Mouse (Mus musculus) lung, postnatal 36 days (tissue): ENCODE data around the gene Tm9sf4.

Experiments
- DNase-seq: peaks from one replicate; pipeline ENCODE4 v3.0.0; 2022; ENCODE audit warnings: mixed read lengths

Tm9sf4 gene

DNA sequence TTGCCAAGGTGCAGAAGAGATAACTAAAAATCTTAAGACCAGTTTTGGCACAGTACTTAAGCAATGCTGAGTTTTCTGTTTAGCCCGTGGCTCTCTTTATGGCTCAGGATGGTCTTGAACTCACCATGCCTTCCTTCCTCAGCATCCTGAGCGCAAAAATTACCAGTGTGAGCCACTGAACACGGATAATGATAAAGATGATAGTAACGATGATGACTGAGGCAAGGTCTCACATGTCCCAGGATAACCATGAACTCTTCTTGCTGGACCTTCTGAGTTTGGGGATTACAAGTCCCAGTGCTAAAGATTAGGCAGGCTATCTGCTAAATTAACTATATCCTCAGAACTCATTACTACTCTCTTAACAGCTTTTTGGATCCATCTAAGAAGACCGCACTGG is 970 bp upstream of the Tm9sf4 start:
- no peak for DNase-seq

DNA sequence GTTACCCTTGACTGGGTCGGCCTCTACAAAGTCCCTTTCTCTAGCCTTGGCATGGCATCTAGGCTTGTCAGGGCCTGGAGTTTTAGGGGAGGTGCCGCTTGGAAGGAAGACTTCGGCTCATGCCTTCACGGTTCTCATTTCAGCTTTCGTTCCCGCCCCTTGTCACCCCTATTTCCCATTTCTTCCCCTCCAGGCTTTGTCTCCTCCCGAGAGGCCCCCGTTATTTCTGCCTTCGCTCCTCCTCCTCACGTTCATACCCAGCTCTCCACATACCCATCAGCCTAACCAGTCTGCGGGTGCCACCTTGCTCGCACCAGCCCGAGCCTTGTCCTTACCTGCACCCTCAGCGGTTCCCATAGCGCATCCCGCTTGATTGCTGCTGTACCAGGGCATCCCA is 579 bp downstream of the Tm9sf4 start:
- no peak for DNase-seq

DNA sequence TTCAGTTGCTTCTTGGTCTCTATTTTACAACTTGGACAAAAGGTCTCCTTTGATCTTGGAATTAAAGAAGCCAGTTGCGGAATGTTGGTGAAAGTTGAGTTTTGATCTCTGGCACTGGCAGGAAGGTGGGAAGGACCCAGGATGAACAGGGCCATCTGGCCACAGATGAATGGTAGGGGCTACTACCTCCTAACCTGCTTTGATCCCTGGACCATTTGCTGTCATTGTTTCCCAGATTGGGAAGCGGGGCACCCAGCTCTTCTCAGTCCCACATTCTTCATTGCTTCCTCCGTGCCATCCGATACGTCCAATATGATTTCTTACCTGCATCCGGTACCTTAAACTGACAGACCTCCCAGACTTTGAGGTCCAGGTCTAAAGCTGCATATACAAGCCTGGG is 6.0 kb downstream of the Tm9sf4 start:
- DNase-seq: no peak

DNA sequence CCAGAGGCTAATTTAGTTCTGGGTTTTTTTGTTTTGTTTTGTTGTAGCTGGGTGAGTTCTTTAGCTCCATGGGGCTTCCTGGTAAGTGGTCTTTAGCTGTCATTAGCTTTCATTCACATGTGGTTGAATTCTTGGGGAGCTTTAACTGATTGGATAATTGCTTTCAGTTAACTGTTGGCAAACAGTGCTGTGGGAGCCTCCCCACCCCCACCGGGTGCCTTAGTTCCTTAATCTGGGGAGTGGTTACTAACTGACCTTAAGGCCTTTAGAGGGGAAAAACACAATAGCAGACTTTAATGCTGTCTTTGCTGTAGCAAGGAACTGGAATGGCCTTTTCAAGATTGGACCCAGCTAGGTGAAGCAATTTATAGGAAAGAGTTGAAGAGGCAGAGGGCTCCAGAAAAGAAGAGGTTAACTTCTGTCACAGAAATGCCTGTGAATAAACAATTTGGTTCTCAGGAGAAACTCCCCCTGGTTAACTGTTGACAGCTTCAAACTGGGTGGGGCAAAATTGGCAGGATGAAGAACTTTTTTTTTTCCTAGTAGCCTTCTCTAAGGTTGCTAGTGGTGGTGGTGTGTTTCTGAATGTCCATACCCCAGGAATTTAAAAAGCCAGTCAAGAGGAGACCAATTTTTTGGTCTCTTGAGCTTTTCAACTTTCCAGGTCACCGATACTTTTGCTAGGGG is 7.2 kb downstream of the Tm9sf4 start:
- DNase-seq: peak; percentile 73

DNA sequence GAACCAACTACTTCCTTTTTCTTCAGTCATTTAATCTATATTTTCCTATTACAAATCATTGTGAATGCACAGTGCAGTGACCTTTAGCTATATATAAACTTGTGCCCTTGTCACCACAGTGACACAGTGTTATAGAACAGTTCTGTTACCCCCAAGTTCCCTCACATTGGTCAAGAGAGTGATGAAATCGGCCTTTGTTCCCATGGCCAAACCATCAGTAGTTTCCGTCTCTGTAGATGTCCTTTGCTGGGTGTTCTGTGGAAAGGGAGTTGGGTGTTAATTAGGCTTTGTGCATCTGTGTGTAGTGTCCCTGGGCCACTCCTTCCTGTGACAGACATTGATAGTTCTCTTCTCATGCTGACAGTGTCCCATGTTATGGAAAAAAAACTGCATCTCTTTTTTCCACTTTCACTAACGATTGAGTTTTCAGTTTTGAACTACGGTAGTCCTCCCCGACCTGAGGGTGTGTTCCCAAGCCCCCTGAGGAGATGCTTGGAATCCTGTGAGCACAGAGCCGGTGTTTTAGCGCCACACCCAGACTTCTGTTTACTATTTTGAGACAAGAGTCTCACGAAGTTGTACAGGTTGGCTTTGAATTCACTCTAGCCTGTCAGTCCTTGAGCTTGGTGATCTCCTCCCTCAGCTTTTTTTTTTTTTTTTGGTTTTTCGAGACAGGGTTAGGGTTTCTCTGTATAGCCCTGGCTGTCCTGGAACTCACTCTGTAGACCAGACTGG is 9.6 kb downstream of the Tm9sf4 start:
- peak; percentile 64 for DNase-seq

DNA sequence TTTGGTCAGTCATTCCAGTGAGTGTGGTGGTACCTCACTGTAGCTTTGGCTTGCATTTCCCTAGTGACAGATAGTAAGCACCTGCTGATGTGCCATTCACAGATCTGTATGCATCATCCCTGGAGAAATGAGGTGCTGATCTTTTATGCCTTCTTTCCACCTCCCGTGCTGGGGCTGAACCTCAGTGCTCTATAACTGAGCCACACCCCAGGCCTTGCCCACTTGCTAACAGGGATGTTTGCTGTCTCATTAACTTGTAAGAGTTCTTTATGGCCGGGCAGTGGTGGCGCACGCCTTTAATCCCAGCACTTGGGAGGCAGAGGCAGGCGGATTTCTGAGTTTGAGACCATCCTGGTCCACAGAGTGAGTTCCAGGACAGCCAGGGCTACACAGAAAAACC is 10.9 kb downstream of the Tm9sf4 start:
- no peak for DNase-seq

DNA sequence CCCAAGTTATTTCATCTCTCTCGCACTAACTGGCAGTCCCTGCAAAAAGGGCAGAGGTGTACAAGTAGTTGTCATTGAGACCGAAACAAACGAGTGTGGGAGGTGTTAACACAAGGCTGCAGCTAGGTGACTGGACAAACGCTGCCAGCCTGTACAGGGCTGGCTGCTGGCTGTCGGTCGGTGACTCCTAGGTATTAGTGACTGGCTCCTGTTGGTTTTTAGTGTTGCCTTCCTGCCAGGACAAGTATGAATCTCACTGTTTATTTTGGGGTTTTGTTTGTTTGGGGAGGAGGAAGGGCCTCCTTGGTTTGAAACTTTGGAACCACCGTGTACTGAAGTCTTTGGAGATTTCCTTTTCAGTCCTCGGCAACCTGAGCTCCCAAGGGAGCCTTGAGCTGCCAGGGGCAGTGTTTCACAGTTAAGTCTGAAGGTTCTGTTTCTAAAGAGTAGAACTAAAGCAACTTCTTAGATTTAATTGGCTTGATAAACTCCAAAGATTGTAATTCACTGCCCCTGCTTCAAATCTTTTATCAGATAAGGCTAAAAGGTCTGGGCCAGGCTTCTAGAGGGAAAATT is 15.0 kb downstream of the Tm9sf4 start:
- peak; percentile 16 for DNase-seq

DNA sequence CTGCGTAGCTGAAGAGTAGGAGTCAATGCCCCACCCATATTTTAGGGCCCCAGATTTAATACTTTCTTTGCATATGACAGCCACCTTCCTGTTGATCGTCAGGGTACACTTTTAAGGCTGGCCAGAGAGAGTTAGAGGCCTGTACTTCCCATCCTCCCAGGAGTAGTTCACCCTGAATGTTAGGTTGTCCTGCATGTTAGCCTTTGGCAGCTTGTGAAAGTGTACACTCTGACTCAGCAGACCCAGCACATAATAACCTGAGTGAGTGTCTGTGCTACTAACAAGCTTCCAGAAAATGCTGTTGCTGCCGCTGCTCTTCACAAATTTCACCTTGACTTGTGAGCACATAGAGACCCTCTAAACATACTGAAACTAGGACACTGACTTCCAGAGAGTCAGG is 16.1 kb downstream of the Tm9sf4 start:
- DNase-seq: peak; percentile 22

DNA sequence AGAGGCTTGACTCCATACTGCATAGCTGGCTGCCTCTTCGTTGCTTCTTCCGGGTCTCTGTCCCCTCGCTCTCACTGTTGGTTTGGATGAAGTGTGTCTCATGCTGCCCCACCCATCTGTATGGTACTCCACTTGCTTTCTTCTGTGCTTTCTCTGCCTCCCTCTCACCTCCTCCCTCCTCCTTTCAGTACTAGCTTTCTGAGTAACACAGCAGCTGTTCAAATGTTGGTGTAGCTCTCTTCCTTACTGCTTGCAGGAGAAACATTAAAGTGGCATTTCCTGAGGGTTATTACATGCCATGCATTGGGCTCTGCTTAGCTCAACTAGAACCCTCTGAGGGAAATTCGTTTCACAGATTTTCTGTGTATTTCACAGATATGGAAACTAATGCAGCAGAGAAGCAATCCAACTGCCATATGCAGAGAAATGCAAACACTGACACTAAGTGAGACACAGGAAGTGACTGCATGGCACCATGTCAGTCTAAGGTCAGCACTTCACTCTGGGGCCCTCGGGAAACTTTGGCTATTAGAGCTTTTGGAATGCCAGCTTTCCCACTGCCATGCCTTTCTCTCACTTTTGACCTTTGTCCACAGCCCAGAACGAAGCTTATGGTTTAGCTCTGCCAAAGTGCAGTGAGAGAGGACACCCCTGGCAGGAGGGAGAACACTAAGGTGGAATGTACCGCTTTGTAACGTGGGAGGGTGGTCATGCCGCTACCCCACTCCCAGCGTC is 18.2 kb downstream of the Tm9sf4 start:
- DNase-seq: no peak

DNA sequence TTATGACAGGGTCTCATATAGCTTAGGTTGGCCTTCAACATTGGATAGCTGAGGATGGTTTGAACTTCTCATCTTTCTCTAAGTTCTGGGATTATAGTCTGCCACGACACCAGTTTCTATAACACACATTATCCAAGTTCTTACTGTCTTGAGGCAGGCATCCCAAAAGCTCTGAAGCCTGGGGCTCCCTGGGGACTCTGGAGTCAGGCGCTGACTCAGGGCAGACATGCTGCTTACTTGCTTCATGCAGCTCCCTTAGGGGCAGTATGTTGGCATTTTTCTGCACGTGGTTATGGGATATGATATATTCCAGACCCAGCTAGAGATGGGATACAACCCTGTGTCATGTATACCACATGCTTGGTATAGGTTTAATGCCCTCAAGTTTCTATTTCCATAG is 18.9 kb downstream of the Tm9sf4 start:
- DNase-seq: no peak

DNA sequence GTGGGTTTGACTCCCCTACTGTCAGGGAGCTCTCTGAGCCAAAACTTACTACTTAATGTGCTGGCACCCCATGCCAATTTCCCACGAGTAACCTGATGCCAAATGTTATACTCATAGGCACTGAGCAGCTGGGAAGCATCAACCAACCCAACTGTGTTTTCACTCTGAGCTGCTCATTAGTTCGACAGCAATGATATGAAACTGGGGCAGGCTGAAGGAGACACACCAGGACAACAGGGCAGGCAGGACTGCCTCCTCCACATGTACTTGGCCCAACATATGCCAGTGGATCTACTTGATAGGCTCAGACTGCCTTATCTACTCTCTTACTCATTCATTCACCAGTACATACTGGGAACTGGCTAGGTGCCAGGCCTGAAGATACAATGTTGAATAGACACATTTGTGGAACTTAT is 25.1 kb downstream of the Tm9sf4 start:
- DNase-seq: peak; percentile 33

DNA sequence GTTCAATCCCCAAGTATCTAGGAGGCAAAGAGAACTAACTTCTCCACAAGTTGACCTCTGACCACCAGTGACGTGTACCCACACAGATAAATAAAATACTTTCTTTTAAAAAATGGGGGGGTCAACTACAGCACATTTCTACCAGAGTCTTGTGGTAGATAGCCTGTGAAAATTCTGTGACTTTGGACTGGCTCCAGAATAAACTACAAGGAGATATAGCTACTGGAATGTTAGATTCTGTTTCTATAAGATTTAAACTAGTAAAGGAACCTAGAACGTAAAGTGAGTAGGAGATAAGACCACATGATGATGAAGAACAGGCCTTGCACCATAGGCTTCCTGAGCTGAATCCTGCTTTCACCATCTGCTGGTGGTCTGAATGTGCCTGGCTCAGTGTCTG is 26.7 kb downstream of the Tm9sf4 start:
- DNase-seq: no peak

DNA sequence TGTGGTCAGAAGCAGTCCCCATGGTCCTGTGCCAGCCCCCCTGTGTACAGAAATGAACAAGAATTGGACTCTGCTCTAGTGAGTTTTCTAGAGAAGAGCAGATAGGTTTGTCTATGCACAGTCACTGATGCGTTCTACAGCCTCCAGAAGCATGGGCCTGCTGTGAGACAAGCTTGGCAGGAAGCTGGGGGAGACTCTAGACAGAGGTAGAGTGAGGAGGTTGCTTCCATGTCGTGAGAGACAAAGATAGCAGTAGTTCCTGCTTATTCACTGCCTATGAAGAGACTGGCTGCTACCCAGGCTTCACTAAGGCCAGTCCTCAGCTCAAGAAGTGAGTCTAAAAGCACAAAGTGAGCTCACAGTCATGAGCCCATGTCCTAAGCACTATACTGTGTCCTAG is 30.1 kb downstream of the Tm9sf4 start:
- DNase-seq: no peak

DNA sequence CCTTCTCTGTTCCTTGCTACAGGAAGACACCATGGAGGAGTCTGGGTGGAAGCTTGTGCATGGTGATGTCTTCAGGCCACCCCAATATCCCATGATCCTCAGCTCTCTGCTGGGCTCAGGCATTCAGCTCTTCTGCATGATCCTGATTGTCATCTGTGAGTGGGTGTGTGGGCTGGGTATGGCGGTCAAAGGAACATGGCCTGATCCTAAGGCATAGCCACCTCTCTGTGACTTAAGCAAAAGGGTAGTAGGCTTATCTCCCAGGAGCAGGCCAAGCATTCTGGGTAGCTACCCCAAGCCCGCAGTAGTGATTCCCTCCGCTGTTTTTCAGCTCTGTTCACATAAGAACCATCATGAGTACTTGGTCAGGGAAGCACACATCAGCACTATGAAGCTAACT is 33.2 kb downstream of the Tm9sf4 start:
- DNase-seq: no peak

DNA sequence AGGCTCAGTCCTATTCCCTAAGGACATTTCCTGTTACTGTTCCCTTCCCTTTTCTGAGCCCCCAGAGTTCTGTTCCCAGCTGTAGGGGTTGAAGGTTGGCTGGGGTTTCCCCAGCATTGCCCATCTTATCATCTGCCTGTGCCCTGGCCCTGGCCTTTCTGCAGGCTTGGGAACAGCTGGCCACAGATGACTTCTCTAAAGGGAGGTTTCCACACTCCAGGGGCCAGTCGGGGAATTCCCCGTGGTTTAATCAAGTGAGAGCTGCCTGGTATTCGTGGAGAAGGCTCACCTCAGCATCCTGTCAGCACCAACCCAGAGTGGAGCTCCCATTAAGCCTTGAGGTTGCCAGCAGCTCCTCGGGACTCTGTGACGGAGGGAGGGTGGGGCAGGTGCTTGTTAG is 37.4 kb downstream of the Tm9sf4 start:
- DNase-seq: peak; percentile 20

DNA sequence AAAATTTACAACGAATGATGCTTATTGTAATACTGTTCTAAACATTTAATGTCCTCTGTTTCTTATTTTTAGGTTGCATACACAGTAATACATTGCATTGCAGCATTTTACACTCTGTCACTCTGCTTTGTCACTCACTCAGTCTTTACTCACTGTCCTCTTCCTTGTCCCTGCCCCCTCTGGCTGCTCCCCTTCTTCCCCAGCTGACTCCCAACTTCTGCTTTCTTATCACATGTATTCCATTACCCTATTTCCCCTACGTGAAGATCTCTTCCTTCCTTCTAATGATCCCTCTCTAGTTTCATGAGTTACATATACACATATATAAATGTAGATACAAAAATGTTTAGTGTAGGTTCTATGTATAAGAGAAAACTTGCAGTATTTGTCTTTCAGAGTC is 38.0 kb downstream of the Tm9sf4 start:
- DNase-seq: peak; percentile 20

DNA sequence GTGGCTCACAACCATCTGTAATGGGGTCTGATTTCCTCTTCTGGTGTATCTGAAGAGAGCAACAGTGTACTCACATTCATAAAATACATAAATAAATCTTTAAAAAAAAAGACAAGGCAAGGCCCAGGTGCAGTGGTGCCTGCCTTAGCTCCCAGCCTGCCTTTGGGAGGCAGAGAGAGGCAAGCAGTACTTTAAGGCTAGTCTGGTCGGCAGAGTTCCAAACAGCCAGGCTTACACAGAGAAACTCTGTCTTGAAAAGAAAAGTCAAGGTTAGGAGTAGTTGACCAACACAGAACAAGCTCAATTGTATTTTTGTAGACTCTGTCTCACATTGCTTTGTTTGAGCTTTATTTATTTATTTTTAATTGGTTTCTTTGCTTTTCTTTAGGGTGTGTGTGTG is 41.7 kb downstream of the Tm9sf4 start:
- no peak for DNase-seq

DNA sequence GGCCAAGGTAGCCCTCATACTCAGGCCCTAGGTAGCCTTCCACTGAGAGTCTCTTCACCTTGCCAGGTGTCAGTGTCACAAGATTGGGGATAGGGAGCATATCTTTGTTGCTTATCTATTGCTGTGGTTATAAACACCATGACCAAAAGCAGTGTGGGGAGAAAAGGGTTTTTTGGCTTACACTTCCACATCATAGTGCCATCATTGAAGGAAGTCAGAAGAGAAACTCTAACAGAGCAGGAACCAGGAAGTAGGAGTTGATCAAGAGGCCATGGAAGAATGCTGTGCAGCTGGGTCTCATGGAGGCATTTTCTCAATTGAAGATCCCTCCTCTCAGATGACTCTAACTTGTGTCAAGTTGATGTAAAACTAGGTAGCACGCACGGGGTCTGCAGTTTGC is 47.0 kb downstream of the Tm9sf4 start:
- DNase-seq: no peak

DNA sequence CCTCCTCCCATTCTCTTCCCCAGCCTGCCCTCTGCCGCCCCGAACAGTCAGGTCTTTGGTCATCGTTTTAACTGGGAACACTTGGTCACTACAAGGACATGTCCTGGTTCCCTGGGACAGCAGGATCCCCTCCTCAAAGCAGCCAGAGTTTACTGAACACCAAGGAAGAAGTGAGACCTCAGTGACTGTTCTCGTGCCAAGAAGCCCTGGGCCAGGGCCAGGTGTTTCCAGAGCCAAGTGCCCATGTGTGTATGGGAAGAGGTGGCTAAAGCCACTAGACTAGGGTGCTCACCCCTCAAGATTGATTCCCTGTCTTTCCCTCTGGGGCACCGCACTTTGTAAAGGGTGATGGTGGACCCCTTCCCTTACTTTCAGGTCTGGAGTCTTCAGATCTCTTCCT is 48.2 kb downstream of the Tm9sf4 start:
- DNase-seq: no peak

DNA sequence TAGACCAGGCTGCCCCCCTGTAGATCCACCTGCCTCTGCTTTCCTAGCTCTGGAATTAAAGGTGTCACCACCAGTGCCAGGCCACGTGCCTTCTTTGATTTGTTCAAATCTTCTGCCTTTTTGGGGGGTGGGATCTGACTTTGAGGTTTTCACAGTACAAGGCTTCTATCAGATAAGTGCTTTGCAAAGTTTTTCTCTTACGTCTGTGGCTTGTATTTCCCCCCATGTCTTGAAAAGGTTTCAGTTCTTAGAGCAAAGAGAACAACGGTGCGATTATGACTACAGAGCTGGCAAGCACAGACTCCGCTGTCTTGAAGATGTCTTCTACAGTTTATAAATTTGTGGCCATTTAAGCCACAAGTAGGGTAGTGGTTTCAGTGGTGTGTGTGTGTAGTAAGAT is 50.3 kb downstream of the Tm9sf4 start:
- no peak for DNase-seq

DNA sequence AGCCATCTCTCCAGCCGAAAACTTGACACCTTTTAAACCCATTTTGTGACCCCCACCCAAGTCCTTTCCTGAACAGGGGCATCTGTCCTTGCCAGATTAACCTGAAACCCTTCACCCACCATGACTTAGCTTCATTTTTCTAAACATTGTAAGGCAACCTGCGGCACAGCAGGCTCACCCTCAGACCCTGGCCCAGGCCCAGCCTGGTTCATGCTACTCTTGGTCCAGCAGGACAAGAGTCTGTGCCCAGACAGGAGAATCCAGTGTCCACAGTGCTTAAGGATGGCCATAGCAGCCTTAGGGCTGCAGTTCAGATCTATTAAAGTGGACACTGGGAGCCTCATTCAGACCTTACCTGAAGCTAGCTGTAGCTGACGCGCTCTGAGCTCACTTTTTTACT is 52.2 kb downstream of the Tm9sf4 start:
- no peak for DNase-seq

DNA sequence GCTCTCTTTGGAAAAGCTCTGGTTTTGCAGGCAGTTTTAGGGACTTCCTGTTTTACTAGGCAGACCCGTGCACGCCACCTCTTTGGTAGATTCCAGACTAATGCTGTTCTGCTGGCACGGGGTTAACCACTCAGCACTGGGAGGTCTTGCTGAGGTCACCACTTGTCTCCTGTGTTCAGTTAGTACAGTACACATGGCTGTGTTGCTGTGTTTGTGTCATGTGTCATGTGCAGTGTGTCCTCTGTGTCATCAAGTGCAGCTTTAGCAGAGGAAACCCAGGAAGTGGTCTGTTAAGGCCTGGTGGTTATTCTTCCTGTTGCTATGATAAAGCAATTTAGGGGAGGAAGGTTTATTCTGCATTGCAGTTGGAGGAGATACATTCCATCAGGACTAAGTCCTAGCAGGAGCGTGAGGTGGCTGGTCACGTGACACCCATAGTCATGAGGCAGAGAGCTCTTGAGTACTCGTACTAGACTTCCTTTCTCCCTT is 53.7 kb downstream of the Tm9sf4 start:
- DNase-seq: peak; percentile 64

DNA sequence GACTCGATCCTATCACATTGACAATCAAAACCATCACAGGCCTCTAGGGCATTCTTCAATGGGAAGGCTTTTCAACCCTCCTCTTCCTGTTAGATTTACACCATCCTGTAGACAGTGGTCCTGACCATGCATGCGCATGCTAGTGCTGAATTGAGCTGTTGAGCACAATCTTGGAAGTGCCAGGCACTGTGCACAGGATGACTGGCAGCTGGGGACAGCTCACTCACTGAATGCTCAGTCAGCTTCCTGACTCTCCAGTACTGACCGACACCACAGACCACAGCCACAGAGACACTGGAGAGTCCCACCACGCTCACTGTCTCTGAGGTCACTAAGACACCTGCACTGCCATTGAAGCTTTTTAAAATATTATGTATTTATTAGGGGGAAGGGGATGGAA is 54.3 kb downstream of the Tm9sf4 start:
- DNase-seq: no peak
